Mouse (Mus musculus) MEL (cell line): ENCODE measurements around the gene Atxn7. TPM values are rescaled to one million over a fixed set of nuclear protein-coding genes. Genes with fewer than 3 reads are reported as not detected.

Experiments used
- DNase-seq: peaks from one replicate; pipeline ENCODE4 v3.0.0; 2011; ENCODE audit warnings: low read depth, low spot score
- H3K27ac ChIP-seq: 2 replicates; pipeline ENCODE4 v1.5.1; 2012; ENCODE audit warnings: low read depth, mild to moderate bottlenecking, control low read depth, low read length, moderate library complexity; ENCODE audit not compliant: control insufficient read depth
- H3K27me3 ChIP-seq, 2 experiments: fragments of 150-350 bp in 1 of 2; sonication (generic) in 1 of 2; 2 replicates each; pipeline ENCODE4 v1.6.1; 2012; ENCODE audit warnings: low read length in 2 of 2, mild to moderate bottlenecking in 2 of 2, improper control_type of control experiment in 1 of 2, moderate library complexity in 1 of 2; ENCODE audit not compliant: insufficient read depth in 2 of 2, control insufficient read depth in 1 of 2
- H3K36me3 ChIP-seq, 2 experiments: 2 replicates each; pipeline ENCODE4 v1.6.1; 2012 to 2014; ENCODE audit warnings: low read length in 2 of 2, improper control_type of control experiment in 1 of 2, inconsistent platforms in 1 of 2, mild to moderate bottlenecking in 1 of 2; ENCODE audit not compliant: insufficient read depth in 2 of 2, control insufficient read depth in 1 of 2
- H3K4me1 ChIP-seq, 2 experiments: fragments of 150-350 bp in 1 of 2; sonication (generic) in 1 of 2; 2 replicates each; pipeline ENCODE4 v1.6.1; 2012; ENCODE audit warnings: low read length in 2 of 2, improper control_type of control experiment in 1 of 2, mild to moderate bottlenecking in 1 of 2; ENCODE audit not compliant: insufficient read depth in 2 of 2, control insufficient read depth in 1 of 2
- H3K4me3 ChIP-seq, 2 experiments: fragments of 150-350 bp in 1 of 2; sonication (generic) in 1 of 2; 2 replicates each; pipeline ENCODE4 v1.5.1; 2012; ENCODE audit warnings: low read depth in 2 of 2, low read length in 2 of 2, mild to moderate bottlenecking in 2 of 2, moderate library complexity in 2 of 2, control low read depth in 1 of 2, improper control_type of control experiment in 1 of 2; ENCODE audit not compliant: control insufficient read depth in 1 of 2, insufficient read depth in 1 of 2
- H3K79me2 ChIP-seq: 2 replicates; pipeline ENCODE4 v1.6.1; 2012; ENCODE audit warnings: mild to moderate bottlenecking, low read length, moderate library complexity; ENCODE audit not compliant: control insufficient read depth, poor library complexity, insufficient read depth
- H3K9ac ChIP-seq: 2 replicates; pipeline ENCODE4 v1.6.1; 2012; ENCODE audit warnings: low read depth, mild to moderate bottlenecking, control low read depth, low read length, moderate library complexity; ENCODE audit not compliant: control insufficient read depth, poor library complexity, severe bottlenecking
- H3K9me3 ChIP-seq: fragments of 150-350 bp; sonication (generic); replicated peaks from 2 replicates; pipeline ENCODE4 v1.6.1; 2012; ENCODE audit warnings: mild to moderate bottlenecking, low read length, improper control_type of control experiment, moderate library complexity; ENCODE audit not compliant: insufficient read depth
- BHLHE40 ChIP-seq: IDR thresholded peaks from 2 replicates; pipeline ENCODE4 v1.6.1; 2012; ENCODE audit warnings: low read depth, mild to moderate bottlenecking, inconsistent platforms, low read length, improper control_type of control experiment, borderline replicate concordance
- CHD1 ChIP-seq: IDR thresholded peaks from 2 replicates; pipeline ENCODE4 v1.6.1; 2012; ENCODE audit warnings: low read depth, mild to moderate bottlenecking, inconsistent platforms, low read length, improper control_type of control experiment
- CTCF ChIP-seq, 3 experiments: IDR thresholded peaks in 2 of 3; conservative IDR thresholded peaks in 1 of 3; 2 replicates each; pipeline ENCODE4 v1.5.1; 2011 to 2012; ENCODE audit warnings: low read length in 3 of 3, low read depth in 2 of 3, mild to moderate bottlenecking in 2 of 3, improper control_type of control experiment in 1 of 3, inconsistent platforms in 1 of 3, mixed read lengths in 1 of 3, moderate library complexity in 1 of 3; ENCODE audit not compliant: control insufficient read depth in 1 of 3, insufficient read depth in 1 of 3, poor library complexity in 1 of 3, severe bottlenecking in 1 of 3
- ELF1 ChIP-seq: IDR thresholded peaks from 2 replicates; pipeline ENCODE4 v1.6.1; 2014; ENCODE audit warnings: low read depth, mild to moderate bottlenecking, inconsistent platforms, low read length, improper control_type of control experiment, moderate library complexity
- GABPA ChIP-seq: IDR thresholded peaks from 2 replicates; pipeline ENCODE4 v1.6.1; 2012; ENCODE audit warnings: low read depth, mild to moderate bottlenecking, inconsistent platforms, low read length, improper control_type of control experiment, moderate library complexity
- GATA1 ChIP-seq: IDR thresholded peaks from 2 replicates; pipeline ENCODE4 v1.6.1; 2011; ENCODE audit warnings: low read depth, low read length, improper control_type of control experiment
- JUND ChIP-seq: IDR thresholded peaks from 2 replicates; pipeline ENCODE4 v1.6.1; 2011; ENCODE audit warnings: low read depth, mild to moderate bottlenecking, improper control_type of control experiment, low read length
- KAT2A ChIP-seq: conservative IDR thresholded peaks from 2 replicates; pipeline ENCODE4 v1.6.1; 2012; ENCODE audit warnings: low read depth, low read length, improper control_type of control experiment, inconsistent platforms
- MEF2A ChIP-seq: IDR thresholded peaks from 2 replicates; pipeline ENCODE4 v1.6.1; 2014; ENCODE audit warnings: low read depth, mild to moderate bottlenecking, inconsistent platforms, low read length, improper control_type of control experiment; ENCODE audit not compliant: poor library complexity, insufficient replicate concordance, severe bottlenecking; ENCODE audit errors: extremely low read depth
- MYB ChIP-seq: IDR thresholded peaks from 2 replicates; pipeline ENCODE4 v1.6.1; 2011; ENCODE audit warnings: mild to moderate bottlenecking, low read depth, low read length, improper control_type of control experiment
- MYC ChIP-seq: IDR thresholded peaks from 2 replicates; pipeline ENCODE4 v1.6.1; 2011; ENCODE audit warnings: low read depth, mild to moderate bottlenecking, low read length, improper control_type of control experiment, moderate library complexity
- NRF1 ChIP-seq: IDR thresholded peaks from 2 replicates; pipeline ENCODE4 v1.6.1; 2014; ENCODE audit warnings: low read depth, mild to moderate bottlenecking, inconsistent platforms, low read length, improper control_type of control experiment, moderate library complexity; ENCODE audit not compliant: poor library complexity, insufficient read depth, severe bottlenecking
- POLR2A ChIP-seq, 2 experiments: IDR thresholded peaks; 2 replicates each; pipeline ENCODE4 v1.6.1; 2011 to 2012; ENCODE audit warnings: low read length in 2 of 2, mild to moderate bottlenecking in 2 of 2, control low read depth in 1 of 2, improper control_type of control experiment in 1 of 2, low read depth in 1 of 2, moderate library complexity in 1 of 2; ENCODE audit not compliant: control insufficient read depth in 1 of 2, insufficient read depth in 1 of 2, poor library complexity in 1 of 2
- POLR2AphosphoS2 ChIP-seq: IDR thresholded peaks from 2 replicates; pipeline ENCODE4 v1.6.1; 2011; ENCODE audit warnings: low read length, improper control_type of control experiment
- POLR2AphosphoS5 ChIP-seq: IDR thresholded peaks from 2 replicates; pipeline ENCODE4 v1.6.1; 2012; ENCODE audit warnings: low read depth, borderline replicate concordance, mild to moderate bottlenecking, inconsistent platforms, low read length, moderate library complexity, mixed read lengths
- RAD21 ChIP-seq: IDR thresholded peaks from 2 replicates; pipeline ENCODE4 v1.6.1; 2011; ENCODE audit warnings: mild to moderate bottlenecking, low read depth, low read length, improper control_type of control experiment
- TBP ChIP-seq: IDR thresholded peaks from 2 replicates; pipeline ENCODE4 v1.8.0; 2011; ENCODE audit warnings: low read depth, low read length, improper control_type of control experiment
- TCF12 ChIP-seq: IDR thresholded peaks from 2 replicates; pipeline ENCODE4 v1.6.1; 2014; ENCODE audit warnings: low read depth, mild to moderate bottlenecking, inconsistent platforms, low read length, improper control_type of control experiment, moderate library complexity
- UBTF ChIP-seq: IDR thresholded peaks from 2 replicates; pipeline ENCODE4 v1.6.1; 2012; ENCODE audit warnings: low read depth, mild to moderate bottlenecking, inconsistent platforms, low read length, improper control_type of control experiment, moderate library complexity, borderline replicate concordance; ENCODE audit not compliant: insufficient read depth
- USF1 ChIP-seq: IDR thresholded peaks from 2 replicates; pipeline ENCODE4 v1.6.1; 2014; ENCODE audit warnings: low read depth, mild to moderate bottlenecking, inconsistent platforms, low read length, improper control_type of control experiment, moderate library complexity
- USF2 ChIP-seq, 2 experiments: IDR thresholded peaks; 2 replicates each; pipeline ENCODE4 v1.6.1; 2011 to 2012; ENCODE audit warnings: improper control_type of control experiment in 2 of 2, low read length in 2 of 2, borderline replicate concordance in 1 of 2, inconsistent platforms in 1 of 2, low read depth in 1 of 2, mild to moderate bottlenecking in 1 of 2; ENCODE audit not compliant: insufficient read depth in 1 of 2
- ZKSCAN1 ChIP-seq: IDR thresholded peaks from 2 replicates; pipeline ENCODE4 v1.6.1; 2012; ENCODE audit warnings: low read depth, mild to moderate bottlenecking, inconsistent platforms, low read length, improper control_type of control experiment, moderate library complexity
- ZNF384 ChIP-seq: IDR thresholded peaks from 2 replicates; pipeline ENCODE4 v1.6.1; 2012; ENCODE audit warnings: low read depth, mild to moderate bottlenecking, inconsistent platforms, low read length, improper control_type of control experiment
- polyA plus RNA-seq, 2 experiments: library from polyadenylated mRNA; stranded (reverse) in 1 of 2; unstranded in 1 of 2; fragments of >175 nt in 1 of 2; fragments of >200 nt in 1 of 2; gene quantifications; 2 replicates each; pipeline versions ENCODE4 v1.2.1 to v1.2.4; 2012; ENCODE audit warnings: low replicate concordance in 2 of 2, low read depth in 1 of 2; ENCODE audit not compliant: insufficient read length in 2 of 2, insufficient read depth in 1 of 2, missing spikeins in 1 of 2
- total RNA-seq: library from RNA; depleted of rRNA; stranded (reverse); fragments of 300-350 nt; gene quantifications from 2 replicates; pipeline ENCODE4 v1.2.3, GENCODE M21; 2012

Gene Atxn7
- total and polyA plus RNA-seq, 3 experiments: 2.3 to 7.7 TPM; not detected in 1

DNA sequence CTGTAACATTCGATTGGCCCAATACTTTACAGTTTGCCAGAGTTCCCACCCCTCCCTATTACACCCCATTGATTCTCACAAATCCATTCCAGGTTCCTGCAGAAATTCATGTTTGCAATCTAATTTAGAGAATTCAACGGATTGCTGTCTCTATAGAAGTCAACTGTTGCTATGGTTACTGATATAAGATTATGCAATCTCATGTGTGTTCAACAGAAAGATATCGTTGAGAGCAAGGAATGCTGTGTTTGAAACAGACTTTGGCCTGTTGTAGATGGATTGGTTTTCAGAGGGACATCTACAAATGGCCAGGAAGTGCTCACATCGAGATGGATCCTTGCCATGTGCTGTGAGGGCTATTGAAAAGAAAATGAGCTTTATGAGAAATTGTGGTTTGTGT, 46.0 kb upstream of the Atxn7 start:
- Histone ChIP-seq H3K36me3 (no peaks in the 10 kb centered on the region), H3K79me2 (no peaks in the 10 kb centered on the region), H3K9ac (no peak overlapping the region), H3K27ac (no peak overlapping the region), H3K9me3 (no peaks in the 10 kb centered on the region), H3K4me1 (no peaks in the 10 kb centered on the region), H3K27me3 (no peaks in the 10 kb centered on the region), H3K4me3 (no peak overlapping the region)
- TF ChIP-seq TBP: no peak
- TF ChIP-seq MEF2A: no peak
- TF ChIP-seq GABPA: no peak
- TF ChIP-seq MYB: no peak
- TF ChIP-seq ZNF384: no peak
- no peak for TF ChIP-seq TCF12
- TF ChIP-seq POLR2A (IDR thresholded peaks at IDR 0.05; ENCODE audit: control insufficient read depth in 1 of 2, insufficient read depth in 1 of 2, low read depth in 1 of 2, low read length in 2 of 2, poor library complexity in 1 of 2): no peak
- TF ChIP-seq ZKSCAN1: no peak
- no peak for TF ChIP-seq GATA1
- no peak for TF ChIP-seq USF1
- TF ChIP-seq USF2 (IDR thresholded peaks at IDR 0.05; ENCODE audit: borderline replicate concordance in 1 of 2, insufficient read depth in 1 of 2, low read depth in 1 of 2, low read length in 2 of 2): no peak
- no peak for DNase-seq

DNA sequence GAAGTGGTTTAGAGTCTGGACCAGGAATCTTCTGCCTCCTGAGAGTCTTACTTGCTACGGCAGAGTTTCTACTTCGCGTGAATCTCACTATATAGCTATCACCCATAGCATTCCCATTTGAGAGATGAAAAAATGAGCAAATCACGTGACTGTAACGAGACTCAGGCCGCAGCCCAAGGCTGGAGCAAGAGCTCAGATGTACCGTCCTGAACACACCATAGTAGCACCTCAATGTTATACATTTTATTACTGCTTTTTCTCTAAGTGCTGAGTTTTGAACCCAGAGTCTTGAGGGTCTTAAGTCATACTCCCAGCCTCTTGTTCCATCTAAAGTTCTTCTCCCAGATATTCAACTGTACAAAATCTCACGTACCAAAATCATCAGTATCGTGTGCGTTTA, 44.0 kb upstream of the Atxn7 start:
- Histone ChIP-seq H3K36me3 (no peaks in the 10 kb centered on the region), H3K4me1 (no peaks in the 10 kb centered on the region)

More for the DNA sequence above, 44.0 kb upstream of the Atxn7 start:
- no peak for TF ChIP-seq TCF12
- no peak for TF ChIP-seq NRF1
- TF ChIP-seq CTCF (IDR thresholded peaks at IDR 0.05 in 2 of 3, conservative IDR thresholded peaks at IDR 0.05 in 1 of 3; ENCODE audit: control insufficient read depth in 1 of 3, insufficient read depth in 1 of 3, low read depth in 2 of 3, low read length in 3 of 3, poor library complexity in 1 of 3, severe bottlenecking in 1 of 3): no peak
- no peak for TF ChIP-seq POLR2A (IDR thresholded peaks at IDR 0.05; ENCODE audit: control insufficient read depth in 1 of 2, insufficient read depth in 1 of 2, low read depth in 1 of 2, low read length in 2 of 2, poor library complexity in 1 of 2)
- TF ChIP-seq RAD21: no peak
- no peak for TF ChIP-seq ZKSCAN1
- no peak for TF ChIP-seq POLR2AphosphoS5
- TF ChIP-seq MYC: no peak
- no peak for TF ChIP-seq ELF1
- no peak for TF ChIP-seq CHD1
- TF ChIP-seq UBTF: no peak
- TF ChIP-seq POLR2AphosphoS2: no peak
- TF ChIP-seq JUND: no peak
- TF ChIP-seq BHLHE40: no peak
- no peak for TF ChIP-seq TBP
- TF ChIP-seq KAT2A: no peak
- TF ChIP-seq GATA1: no peak
- DNase-seq: no peak
- no peak overlapping the region for H3K27ac ChIP-seq
- no peaks in the 10 kb centered on the region for H3K79me2 ChIP-seq
- no peak overlapping the region for H3K4me3 ChIP-seq
- no peaks in the 10 kb centered on the region for H3K27me3 ChIP-seq
- no peaks in the 10 kb centered on the region for H3K9me3 ChIP-seq
- H3K9ac ChIP-seq: no peak overlapping the region
